Mouse (Mus musculus) adipocyte (in vitro differentiated cells): ENCODE measurements at regions not wholly inside any gene's neighbourhood (a gene's known extent, or its start where the extent isn't known, plus 50 kb on each side); places are given as distances from the start of the nearest gene placed in this dataset.

Experiments
- DNase-seq: peaks from one replicate; pipeline ENCODE4 v3.0.0-alpha.2; 2016; ENCODE audit warnings: low spot score

- no peak for DNase-seq
Observed at GRCm38 (mm10) chr3:52801446-52801845, 215.6 kb downstream of the Cog6 start.

- DNase-seq: peak; percentile 22
Observed at GRCm38 (mm10) chr3:52800673-52801072, 216.4 kb downstream of the Cog6 start.

- DNase-seq: no peak
Observed at GRCm38 (mm10) chr3:52797801-52798200, 219.2 kb downstream of the Cog6 start.

GRCm38 (mm10) chr3:52797164-52797563 lies 219.9 kb downstream of the Cog6 start:
- no peak for DNase-seq

GRCm38 (mm10) chr3:52794218-52794617 lies 222.8 kb downstream of the Cog6 start:
- no peak for DNase-seq

- no peak for DNase-seq
Observed at GRCm38 (mm10) chr3:52792801-52793200, 224.2 kb downstream of the Cog6 start.

GRCm38 (mm10) chr3:52792121-52792520 lies 224.9 kb downstream of the Cog6 start:
- DNase-seq: no peak

GRCm38 (mm10) chr3:52790942-52791341 lies 226.1 kb downstream of the Cog6 start:
- DNase-seq: no peak

GRCm38 (mm10) chr3:52787964-52788760 lies 228.9 kb downstream of the Cog6 start:
- DNase-seq: no peak

- DNase-seq: no peak
Observed at GRCm38 (mm10) chr3:52785595-52785994, 231.4 kb downstream of the Cog6 start.

GRCm38 (mm10) chr3:52784476-52784875 lies 232.6 kb downstream of the Cog6 start:
- no peak for DNase-seq

GRCm38 (mm10) chr3:52782576-52782975 lies 234.5 kb downstream of the Cog6 start:
- DNase-seq: no peak

GRCm38 (mm10) chr3:52781521-52781920 lies 235.5 kb downstream of the Cog6 start:
- no peak for DNase-seq

- no peak for DNase-seq
Observed at GRCm38 (mm10) chr3:52780356-52780755, 236.7 kb downstream of the Cog6 start.

- no peak for DNase-seq
Observed at GRCm38 (mm10) chr3:52775875-52776274, 241.2 kb downstream of the Cog6 start.

GRCm38 (mm10) chr3:52775156-52775555 lies 241.9 kb downstream of the Cog6 start:
- DNase-seq: no peak

GRCm38 (mm10) chr3:52774734-52775133 lies 242.3 kb downstream of the Cog6 start:
- no peak for DNase-seq

GRCm38 (mm10) chr3:52767276-52767675 lies 249.8 kb downstream of the Cog6 start:
- peak; percentile 33 for DNase-seq

GRCm38 (mm10) chr3:52766841-52767240 lies 250.2 kb downstream of the Cog6 start:
- DNase-seq: no peak

GRCm38 (mm10) chr3:52764166-52764565 lies 252.9 kb downstream of the Cog6 start:
- peak; percentile 35 for DNase-seq

GRCm38 (mm10) chr3:52763660-52764059 lies 253.4 kb downstream of the Cog6 start:
- DNase-seq: peak; percentile 44

- peak; percentile 25 for DNase-seq
Observed at GRCm38 (mm10) chr3:52762549-52762948, 254.5 kb downstream of the Cog6 start.

- DNase-seq: no peak
Observed at GRCm38 (mm10) chr3:52759846-52760245, 257.2 kb downstream of the Cog6 start.

- DNase-seq: peak; percentile 63
Observed at GRCm38 (mm10) chr3:52758561-52758960, 258.5 kb downstream of the Cog6 start.
